Mouse (Mus musculus) neural tube, embryonic 12.5 days (tissue): ENCODE results near the gene C4b. TPM values are rescaled to one million over a fixed set of nuclear protein-coding genes. Genes with fewer than 3 reads are reported as not detected.
"Not testable (repeated sequence)": the region's sequence is repeated elsewhere in the genome, so short reads cannot be mapped to it uniquely, and the experiment has no call there.

ENCODE experiments used
- ATAC-seq: fragments of 200-750 bp; cut with Nextera tagmentation; 2 replicates; pipeline ENCODE4 v1.8.0; 2017; ENCODE audit warnings: low read depth, mild to moderate bottlenecking, moderate TSS enrichment, moderate library complexity; ENCODE audit not compliant: low FRiP score
- H3K27ac ChIP-seq: fragments of 300-500 bp; sonication (generic); 2 replicates; pipeline ENCODE4 v1.5.1; 2016
- H3K27me3 ChIP-seq: fragments of 300-500 bp; sonication (generic); replicated peaks from 2 replicates; pipeline ENCODE4 v1.6.1; 2016; ENCODE audit warnings: mild to moderate bottlenecking
- H3K36me3 ChIP-seq: fragments of 300-500 bp; sonication (generic); 2 replicates; pipeline ENCODE4 v1.6.1; 2016; ENCODE audit warnings: mild to moderate bottlenecking
- H3K4me1 ChIP-seq: fragments of 300-500 bp; sonication (generic); 2 replicates; pipeline ENCODE4 v1.6.1; 2016
- H3K4me2 ChIP-seq: fragments of 300-500 bp; sonication (generic); replicated peaks from 2 replicates; pipeline ENCODE4 v1.6.1; 2016; ENCODE audit warnings: mild to moderate bottlenecking
- H3K4me3 ChIP-seq: fragments of 300-500 bp; sonication (generic); 2 replicates; pipeline ENCODE4 v1.5.1; 2016
- H3K9ac ChIP-seq: fragments of 300-500 bp; sonication (generic); 2 replicates; pipeline ENCODE4 v1.6.1; 2016; ENCODE audit warnings: mild to moderate bottlenecking
- H3K9me3 ChIP-seq: fragments of 300-500 bp; sonication (generic); 2 replicates; pipeline ENCODE4 v1.6.1; 2016; ENCODE audit warnings: mild to moderate bottlenecking
- WGBS: fragments of 180-500 bp; shearing (Covaris S2); methylation state at CpG from one replicate; pipeline ENCODE4 v1.1.7; 2016; 5-methylcytosine and 5-hydroxymethylcytosine counted together
- polyA plus RNA-seq: library from polyadenylated mRNA; unstranded; fragments of >200 nt; fragmentation: Nextera tagmentation; extraction: Ambion mirVana; gene quantifications from 2 replicates; pipeline ENCODE4 v1.2.1, GENCODE M21; 2016

Gene C4b
- polyA plus RNA-seq = not detected in 2 replicates

DNA sequence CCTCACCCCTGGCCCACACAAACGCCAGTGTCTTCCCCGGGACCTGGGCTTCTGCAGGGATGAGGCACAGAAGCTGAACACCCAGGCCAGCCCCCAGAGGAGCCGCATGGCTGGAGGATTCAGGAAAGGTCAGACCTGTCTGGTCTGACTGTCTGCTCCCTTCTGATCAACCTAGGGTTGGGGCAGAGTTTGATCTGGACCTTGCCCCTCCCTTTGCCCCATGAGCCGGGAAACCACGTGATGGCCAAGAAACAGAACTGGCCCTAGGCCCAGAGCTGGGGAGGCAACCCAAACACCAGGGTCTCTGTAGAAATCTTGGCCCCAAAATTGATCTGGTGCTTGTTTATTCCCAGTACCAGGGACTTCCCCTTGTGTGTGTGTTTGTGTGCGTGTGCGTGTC lies at the start of gene C4b:
Gene C4b (minus strand): TSS at position 164 of the 400 bp plus-strand sequence.
- Histone ChIP-seq H3K27me3 (no peaks in the 10 kb centered on the region), H3K9ac (no peak within 1 kb of the TSS), H3K27ac (no peak within 1 kb of the TSS), H3K36me3 (no peaks in the 10 kb centered on the region), H3K9me3 (no peaks in the 10 kb centered on the region; the same call in 1 of the 2 replicates), H3K4me3 (no peak within 1 kb of the TSS), H3K4me1 (no peaks in the 10 kb centered on the region), H3K4me2 (no peak within 1 kb of the TSS)
- ATAC-seq = no peak
- WGBS = 84% methylated on average over 7 of the region's 7 CpGs

DNA sequence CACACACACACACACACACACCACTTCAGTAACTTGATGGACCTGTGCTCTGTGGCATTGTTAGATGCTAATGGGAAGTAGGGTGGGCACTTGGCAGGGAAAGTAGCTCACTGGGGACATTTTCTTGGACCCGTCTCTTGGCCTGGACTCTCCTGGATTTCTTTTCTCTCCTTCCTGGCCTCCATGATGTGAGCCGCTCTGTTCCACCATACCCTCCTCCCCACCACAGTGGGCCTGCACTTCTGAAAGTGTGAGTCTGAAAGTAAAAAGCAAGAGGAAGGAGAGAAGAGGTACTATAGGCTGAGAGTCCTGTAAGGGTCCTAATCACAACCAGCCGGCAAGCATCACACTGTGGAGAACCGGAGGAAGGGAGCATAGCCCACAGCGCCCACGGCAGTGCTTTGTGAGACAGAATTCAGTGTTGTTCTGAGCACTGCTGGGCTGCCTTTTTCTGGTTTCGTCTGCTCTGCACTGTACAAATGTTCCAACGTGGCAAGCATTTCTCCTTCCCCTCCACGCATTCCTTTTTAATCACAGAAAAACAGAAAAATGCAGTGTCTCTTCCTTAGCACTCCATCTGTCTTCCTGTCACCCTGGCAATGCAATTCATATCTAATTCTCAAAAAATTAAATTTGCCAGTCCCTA lies 34.1 kb upstream of the C4b start:
- Histone ChIP-seq H3K4me2 (no peak overlapping the region), H3K36me3 (no peaks in the 10 kb centered on the region), H3K4me1 (no peaks in the 10 kb centered on the region), H3K4me3 (no peak overlapping the region), H3K27me3 (no peaks in the 10 kb centered on the region), H3K9ac (no peak overlapping the region), H3K27ac (no peak overlapping the region), H3K9me3 (peaks cover 13% of the 10 kb centered on the region)
- ATAC-seq = no peak
- 82% methylated on average over 9 of the region's 9 CpGs for WGBS

DNA sequence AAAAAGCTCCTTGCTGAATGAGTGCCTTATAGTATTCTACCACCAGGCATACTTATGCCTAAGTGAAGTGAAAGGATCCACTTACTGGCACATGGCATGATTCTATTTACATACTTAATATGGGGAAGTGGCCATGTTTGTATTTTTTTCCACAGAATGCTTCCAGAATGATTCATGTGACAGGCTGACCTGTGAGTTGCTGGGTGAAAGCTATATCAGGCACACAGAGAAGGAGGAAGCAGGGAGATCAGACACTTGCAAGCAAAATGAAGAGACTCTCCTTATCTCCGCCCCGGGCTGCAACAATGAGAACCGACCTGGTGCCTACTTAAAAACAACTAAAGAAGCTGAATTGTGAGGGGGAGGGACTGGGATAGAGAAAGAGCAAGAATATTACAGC lies 17.8 kb upstream of the C4b start:
- Histone ChIP-seq H3K4me3 (no peak overlapping the region), H3K9me3 (no peaks in the 10 kb centered on the region), H3K4me1 (no peaks in the 10 kb centered on the region), H3K9ac (no peak overlapping the region), H3K27me3 (no peaks in the 10 kb centered on the region), H3K36me3 (no peaks in the 10 kb centered on the region), H3K27ac (no peak overlapping the region), H3K4me2 (no peak overlapping the region)
- ATAC-seq = no peak
- WGBS = 82% methylated on average over 3 of the region's 3 CpGs

DNA sequence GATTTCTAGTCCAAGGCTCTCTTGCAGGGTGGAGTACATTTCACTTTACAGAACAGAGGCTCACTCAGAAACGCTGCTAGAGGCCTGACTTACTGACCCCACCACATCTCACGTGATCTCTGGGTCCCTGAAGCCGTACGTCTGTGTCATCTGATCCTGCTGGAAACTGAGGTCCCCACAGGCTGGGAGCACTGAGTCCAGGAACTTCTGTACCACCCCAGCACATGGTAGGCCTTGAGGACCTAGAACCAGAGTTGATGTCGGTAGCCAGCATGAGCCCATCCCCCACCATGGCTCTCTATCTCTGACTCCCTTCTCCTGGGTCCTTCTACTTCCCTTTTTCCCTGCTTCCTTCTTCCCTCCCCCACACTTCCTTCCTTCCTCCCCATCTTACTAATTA lies 2.8 kb upstream of the C4b start:
- WGBS = 75% methylated on average over 5 of the region's 5 CpGs
- H3K36me3 ChIP-seq = no peaks in the 10 kb centered on the region
- H3K4me2 ChIP-seq = no peak overlapping the region
- H3K4me3 ChIP-seq = no peak overlapping the region
- H3K9me3 ChIP-seq = no peaks in the 10 kb centered on the region; the same call in 1 of the 2 replicates
- no peak overlapping the region for H3K27ac ChIP-seq
- no peaks in the 10 kb centered on the region for H3K4me1 ChIP-seq
- no peak overlapping the region for H3K9ac ChIP-seq
- ATAC-seq = no peak
- no peaks in the 10 kb centered on the region for H3K27me3 ChIP-seq

DNA sequence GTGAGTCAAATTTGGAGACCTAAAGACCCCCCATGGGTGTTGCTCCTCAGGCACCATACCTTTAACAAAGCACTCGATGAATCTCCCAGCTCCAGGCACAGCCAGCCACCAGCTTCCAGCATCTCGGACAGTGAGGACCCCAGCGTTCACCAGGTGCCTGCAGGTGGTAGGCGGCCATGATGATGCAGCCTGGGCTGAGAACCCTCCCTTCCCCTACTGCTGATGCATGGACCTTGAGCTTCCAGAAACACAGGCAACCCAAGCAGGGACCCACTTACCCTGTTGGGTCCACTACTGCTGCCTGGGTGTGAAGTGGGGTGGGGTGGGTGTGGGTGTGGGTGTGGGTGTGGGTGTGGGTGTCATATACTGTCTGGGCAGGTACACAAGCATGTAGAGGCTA lies 1.5 kb upstream of the C4b start:
- not testable (repeated sequence) for H3K4me3 ChIP-seq, H3K4me2 ChIP-seq, H3K36me3 ChIP-seq, H3K27me3 ChIP-seq, H3K27ac ChIP-seq, ATAC-seq, H3K9me3 ChIP-seq, H3K9ac ChIP-seq, H3K4me1 ChIP-seq
- 90% methylated on average over 4 of the region's 4 CpGs for WGBS

DNA sequence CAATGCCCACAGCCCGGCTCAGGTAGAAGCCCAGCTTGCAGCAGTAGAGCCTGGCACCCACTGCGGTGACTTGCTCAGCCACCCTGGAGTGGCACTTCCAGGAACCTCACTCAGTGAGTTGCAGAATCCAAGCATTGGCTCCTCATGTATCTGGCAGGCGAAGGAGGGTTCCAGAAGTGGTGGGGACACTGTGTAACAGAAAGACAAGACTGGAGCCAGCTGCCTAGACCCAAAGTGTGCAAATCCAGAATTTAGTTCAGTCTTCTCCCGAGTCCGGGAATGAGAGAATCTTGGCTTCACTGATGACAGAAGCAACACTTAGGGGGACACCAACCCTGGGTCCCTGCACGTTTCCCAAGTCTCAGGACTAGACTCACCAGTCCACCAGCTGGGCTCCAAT lies 929 bp upstream of the C4b start:
- not testable (repeated sequence) for H3K4me2 ChIP-seq, ATAC-seq, H3K27ac ChIP-seq, H3K9me3 ChIP-seq, H3K36me3 ChIP-seq, H3K27me3 ChIP-seq, H3K9ac ChIP-seq, H3K4me1 ChIP-seq, H3K4me3 ChIP-seq
- 94% methylated on average over 6 of the region's 6 CpGs for WGBS

DNA sequence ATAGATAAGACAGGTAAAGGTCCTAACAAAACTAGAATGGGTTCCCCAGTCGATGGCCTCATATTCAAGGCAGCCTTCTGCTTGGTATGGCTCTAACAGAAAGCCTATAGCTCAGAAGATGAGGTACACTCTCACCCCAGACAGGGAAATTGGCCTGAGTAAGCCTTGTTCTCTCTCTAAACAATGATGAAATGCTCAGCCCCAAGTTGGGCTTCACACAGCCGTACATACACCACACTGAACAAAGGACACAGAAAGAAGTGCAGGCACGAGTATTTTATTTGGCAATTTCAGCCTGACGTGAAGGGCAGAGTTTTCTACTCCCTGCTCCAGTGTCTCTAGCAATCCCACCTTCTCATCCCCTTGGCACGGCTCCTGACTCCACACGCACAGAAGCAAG lies 524 bp upstream of the C4b start:
- H3K9ac ChIP-seq = no peak overlapping the region
- no peak overlapping the region for H3K4me2 ChIP-seq
- H3K4me1 ChIP-seq = no peaks in the 10 kb centered on the region
- no peak overlapping the region for H3K27ac ChIP-seq
- no peaks in the 10 kb centered on the region; the same call in 1 of the 2 replicates for H3K9me3 ChIP-seq
- WGBS = 85% methylated on average over 6 of the region's 6 CpGs
- H3K4me3 ChIP-seq = no peak overlapping the region
- no peaks in the 10 kb centered on the region for H3K27me3 ChIP-seq
- no peaks in the 10 kb centered on the region for H3K36me3 ChIP-seq
- ATAC-seq = no peak

DNA sequence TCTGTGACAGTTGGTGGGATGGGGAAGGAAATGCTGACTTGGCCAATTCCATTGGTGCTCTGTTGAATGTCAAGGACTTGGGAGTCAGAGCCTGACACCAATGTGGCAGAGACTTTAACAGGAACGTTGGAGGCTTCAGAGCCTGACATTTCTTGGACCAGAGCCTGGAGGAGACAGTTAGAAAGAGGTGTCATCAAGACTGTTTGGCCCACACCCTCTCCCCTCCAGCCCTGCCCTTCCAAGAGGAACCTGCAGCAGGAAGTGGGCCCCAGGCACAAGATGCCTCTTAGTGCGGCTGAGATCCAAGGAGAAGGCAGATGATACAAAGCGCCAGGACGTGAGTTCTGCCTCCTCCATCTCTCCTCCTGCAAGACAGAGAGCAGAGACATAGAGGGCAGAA lies 3.4 kb downstream of the C4b start:
- 84% methylated on average over 4 of the region's 4 CpGs for WGBS
- H3K4me2 ChIP-seq = no peak overlapping the region
- no peak for ATAC-seq
- H3K9me3 ChIP-seq = no peaks in the 10 kb centered on the region
- H3K9ac ChIP-seq = no peak overlapping the region
- H3K27ac ChIP-seq = no peak overlapping the region
- H3K4me1 ChIP-seq = no peaks in the 10 kb centered on the region
- H3K27me3 ChIP-seq = no peaks in the 10 kb centered on the region
- H3K4me3 ChIP-seq = no peak overlapping the region
- H3K36me3 ChIP-seq = no peaks in the 10 kb centered on the region

DNA sequence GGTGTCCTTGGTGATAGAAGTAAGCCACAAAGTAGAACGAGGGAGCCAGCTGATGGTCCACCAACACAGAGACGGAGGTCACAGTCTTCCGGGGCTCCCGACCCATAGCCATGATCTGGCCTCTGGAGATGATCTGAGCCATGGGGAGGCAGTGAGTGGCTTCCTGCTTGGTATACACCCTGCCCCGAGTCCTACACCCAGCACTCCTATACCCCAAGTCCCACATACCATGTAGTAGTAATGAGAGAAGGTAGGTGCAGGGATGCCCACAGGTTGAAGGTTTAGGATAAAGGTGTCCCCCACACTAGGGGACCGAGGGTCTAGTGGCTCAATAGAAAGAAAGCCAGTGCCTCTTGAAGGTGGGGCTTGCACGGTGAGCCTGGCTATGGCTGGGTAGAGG lies 4.0 kb downstream of the C4b start:
- H3K27me3 ChIP-seq, H3K36me3 ChIP-seq, ATAC-seq, H3K4me2 ChIP-seq, H3K4me1 ChIP-seq, H3K4me3 ChIP-seq, H3K9me3 ChIP-seq, H3K27ac ChIP-seq, H3K9ac ChIP-seq: not testable (repeated sequence)
- 88% methylated on average over 7 of the region's 7 CpGs for WGBS

DNA sequence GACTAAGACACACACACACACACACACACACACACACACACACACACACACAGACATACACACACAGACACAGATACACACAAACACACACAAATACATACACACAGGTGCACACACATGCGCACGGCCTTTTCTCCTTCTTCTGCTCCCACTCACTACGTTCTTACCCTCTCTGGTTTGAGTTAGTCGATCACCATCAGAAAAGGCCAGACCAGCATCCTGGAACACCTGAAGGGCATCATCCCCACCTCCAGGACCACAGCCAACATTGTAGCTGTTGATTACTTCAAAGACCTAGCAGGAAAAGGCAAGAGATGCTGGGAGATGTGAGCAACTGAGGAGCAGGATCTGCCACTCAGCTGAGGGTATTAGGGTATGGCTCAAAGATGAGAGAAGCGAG lies 6.2 kb downstream of the C4b start:
- H3K9ac ChIP-seq, H3K4me1 ChIP-seq, H3K4me3 ChIP-seq, H3K27me3 ChIP-seq, ATAC-seq, H3K36me3 ChIP-seq, H3K27ac ChIP-seq, H3K9me3 ChIP-seq, H3K4me2 ChIP-seq: not testable (repeated sequence)
- WGBS = 80% methylated on average over 5 of the region's 5 CpGs

DNA sequence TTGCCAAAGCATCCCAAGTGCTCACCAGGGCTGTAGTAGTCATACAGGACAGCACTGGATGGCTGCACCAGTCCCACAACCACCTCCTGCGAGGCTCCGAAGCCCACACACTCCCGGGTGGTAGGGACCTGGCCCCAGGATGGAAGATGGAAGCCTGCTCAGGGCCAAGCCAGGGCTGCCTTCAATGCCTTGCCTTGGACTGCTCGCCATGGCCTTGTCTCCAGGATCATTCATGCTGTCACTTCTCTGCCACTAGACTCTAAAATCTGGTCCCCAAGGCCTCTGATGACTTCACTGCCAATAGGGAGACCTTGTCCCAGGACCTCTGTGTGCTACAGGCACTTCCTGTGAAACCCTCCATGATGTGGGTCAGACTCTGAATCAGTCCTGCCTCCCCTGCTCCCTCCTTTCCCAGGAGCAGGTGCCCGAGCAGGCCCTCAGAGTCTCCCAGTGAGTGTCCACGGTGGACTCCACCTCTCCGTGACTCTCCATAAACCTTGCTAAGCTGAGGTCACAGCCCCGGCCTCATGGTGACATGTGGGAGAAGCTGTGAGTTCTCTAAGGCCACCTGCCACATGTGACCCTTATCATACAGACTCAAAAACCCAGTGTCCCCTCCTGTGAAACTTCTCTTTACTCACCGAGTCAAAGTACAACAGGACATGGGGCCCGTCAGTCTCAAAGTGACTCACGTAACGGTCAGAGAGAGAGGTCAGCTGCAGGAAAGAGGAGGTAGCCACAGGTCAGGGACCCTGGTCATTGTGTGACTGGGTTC lies 13.7 kb downstream of the C4b start:
- not testable (repeated sequence) for H3K9me3 ChIP-seq, H3K36me3 ChIP-seq, ATAC-seq, H3K4me2 ChIP-seq, H3K4me1 ChIP-seq, H3K27ac ChIP-seq, H3K9ac ChIP-seq, H3K4me3 ChIP-seq, H3K27me3 ChIP-seq
- WGBS = 92% methylated on average over 12 of the region's 12 CpGs

DNA sequence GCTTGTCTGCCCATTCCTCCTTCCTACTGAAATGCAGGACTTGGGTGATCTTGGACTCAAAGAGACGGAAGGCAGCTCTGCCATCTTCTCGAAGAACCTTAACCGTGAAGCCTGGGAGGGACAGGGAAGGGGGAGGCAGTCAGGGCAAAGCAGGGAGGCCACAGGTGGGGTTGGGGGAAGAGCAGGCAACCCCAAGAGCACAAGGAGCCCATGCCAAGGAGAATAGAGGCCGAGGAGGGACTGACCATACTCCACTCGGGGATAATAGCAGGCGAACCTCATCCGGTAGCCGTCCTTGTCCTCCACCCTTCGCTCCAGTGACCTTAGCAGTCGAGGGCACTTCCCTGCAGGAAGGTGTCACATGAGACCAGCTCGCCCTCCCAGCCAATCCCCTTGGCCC lies 14.5 kb downstream of the C4b start:
- not testable (repeated sequence) for H3K36me3 ChIP-seq, H3K9ac ChIP-seq, H3K4me1 ChIP-seq, H3K9me3 ChIP-seq, H3K27ac ChIP-seq, H3K4me3 ChIP-seq, ATAC-seq, H3K4me2 ChIP-seq, H3K27me3 ChIP-seq
- WGBS = 82% methylated on average over 11 of the region's 11 CpGs

DNA sequence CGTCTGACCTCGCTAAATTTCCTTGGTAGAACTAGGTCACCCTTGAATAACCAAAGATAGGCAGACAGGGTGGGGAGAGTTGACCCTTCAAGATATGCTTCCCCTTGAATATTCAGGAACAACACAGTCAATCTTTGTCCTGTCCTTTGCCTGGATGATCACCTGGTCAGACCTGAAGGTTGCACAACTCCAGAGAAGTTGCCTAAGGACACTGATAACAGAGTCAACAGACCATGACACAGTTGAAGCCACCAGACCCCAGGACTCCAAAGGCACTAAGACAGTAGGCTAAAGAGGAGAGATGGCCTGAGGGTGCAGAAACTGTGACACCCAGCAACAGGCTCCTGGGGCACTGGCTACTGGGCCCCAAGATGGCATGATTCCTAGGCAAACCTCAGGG lies 15.8 kb downstream of the C4b start:
- no peaks in the 10 kb centered on the region for H3K36me3 ChIP-seq
- H3K9ac ChIP-seq = no peak overlapping the region
- no peaks in the 10 kb centered on the region for H3K27me3 ChIP-seq
- peaks cover 2% of the 10 kb centered on the region; the same call in 1 of the 2 replicates for H3K9me3 ChIP-seq
- H3K27ac ChIP-seq = no peak overlapping the region
- 95% methylated on average over 2 of the region's 2 CpGs for WGBS
- no peak for ATAC-seq
- no peak overlapping the region for H3K4me3 ChIP-seq
- H3K4me2 ChIP-seq = no peak overlapping the region
- H3K4me1 ChIP-seq = no peaks in the 10 kb centered on the region
